Mouse (Mus musculus) MEL (cell line): ENCODE results near the gene Ggt7.

Source experiments
- CTCF ChIP-seq, 3 experiments: IDR thresholded peaks in 2 of 3; conservative IDR thresholded peaks in 1 of 3; 2 replicates each; pipeline ENCODE4 v1.5.1; 2011 to 2012; ENCODE audit warnings: low read length in 3 of 3, low read depth in 2 of 3, mild to moderate bottlenecking in 2 of 3, improper control_type of control experiment in 1 of 3, inconsistent platforms in 1 of 3, mixed read lengths in 1 of 3, moderate library complexity in 1 of 3; ENCODE audit not compliant: control insufficient read depth in 1 of 3, insufficient read depth in 1 of 3, poor library complexity in 1 of 3, severe bottlenecking in 1 of 3
- EP300 ChIP-seq, 2 experiments: IDR thresholded peaks; 2 replicates each; pipeline ENCODE4 v1.6.1; 2011; ENCODE audit warnings: improper control_type of control experiment in 2 of 2, low read length in 2 of 2, low read depth in 1 of 2, mild to moderate bottlenecking in 1 of 2
- GATA1 ChIP-seq: IDR thresholded peaks from 2 replicates; pipeline ENCODE4 v1.6.1; 2011; ENCODE audit warnings: low read depth, low read length, improper control_type of control experiment
- HCFC1 ChIP-seq: IDR thresholded peaks from 2 replicates; pipeline ENCODE4 v1.6.1; 2012; ENCODE audit warnings: low read depth, mild to moderate bottlenecking, inconsistent platforms, low read length, improper control_type of control experiment, moderate library complexity
- NELFE ChIP-seq: IDR thresholded peaks from 2 replicates; pipeline ENCODE4 v1.6.1; 2011; ENCODE audit warnings: low read depth, low read length, improper control_type of control experiment
- NRF1 ChIP-seq: IDR thresholded peaks from 2 replicates; pipeline ENCODE4 v1.6.1; 2014; ENCODE audit warnings: low read depth, mild to moderate bottlenecking, inconsistent platforms, low read length, improper control_type of control experiment, moderate library complexity; ENCODE audit not compliant: poor library complexity, insufficient read depth, severe bottlenecking
- POLR2A ChIP-seq, 2 experiments: IDR thresholded peaks; 2 replicates each; pipeline ENCODE4 v1.6.1; 2011 to 2012; ENCODE audit warnings: low read length in 2 of 2, mild to moderate bottlenecking in 2 of 2, control low read depth in 1 of 2, improper control_type of control experiment in 1 of 2, low read depth in 1 of 2, moderate library complexity in 1 of 2; ENCODE audit not compliant: control insufficient read depth in 1 of 2, insufficient read depth in 1 of 2, poor library complexity in 1 of 2
- POLR2AphosphoS5 ChIP-seq: IDR thresholded peaks from 2 replicates; pipeline ENCODE4 v1.6.1; 2012; ENCODE audit warnings: low read depth, borderline replicate concordance, mild to moderate bottlenecking, inconsistent platforms, low read length, moderate library complexity, mixed read lengths
- TAL1 ChIP-seq: IDR thresholded peaks from 2 replicates; pipeline ENCODE4 v1.6.1; 2012; ENCODE audit warnings: mild to moderate bottlenecking, inconsistent platforms, low read length, moderate library complexity, mixed read lengths
- USF1 ChIP-seq: IDR thresholded peaks from 2 replicates; pipeline ENCODE4 v1.6.1; 2014; ENCODE audit warnings: low read depth, mild to moderate bottlenecking, inconsistent platforms, low read length, improper control_type of control experiment, moderate library complexity
- ZNF384 ChIP-seq: IDR thresholded peaks from 2 replicates; pipeline ENCODE4 v1.6.1; 2012; ENCODE audit warnings: low read depth, mild to moderate bottlenecking, inconsistent platforms, low read length, improper control_type of control experiment

- no peak for TF ChIP-seq ZNF384
- TF ChIP-seq HCFC1, result 0 out of 2 replicates have a peak, but pooled peaks have one; percentile 56
- TF ChIP-seq CTCF (IDR thresholded peaks at IDR 0.05 in 2 of 3, conservative IDR thresholded peaks at IDR 0.05 in 1 of 3; ENCODE audit: control insufficient read depth in 1 of 3, insufficient read depth in 1 of 3, low read depth in 2 of 3, low read length in 3 of 3, poor library complexity in 1 of 3, severe bottlenecking in 1 of 3), result no peak
- TF ChIP-seq EP300 (IDR thresholded peaks at IDR 0.05; ENCODE audit: low read depth in 1 of 2, low read length in 2 of 2), result no peak
- TF ChIP-seq NRF1, result no peak
- TF ChIP-seq NELFE, result 0 out of 2 replicates have a peak, but pooled peaks have one; percentile 32
- TF ChIP-seq GATA1, result no peak
- TF ChIP-seq POLR2A (IDR thresholded peaks at IDR 0.05; ENCODE audit: control insufficient read depth in 1 of 2, insufficient read depth in 1 of 2, low read depth in 1 of 2, low read length in 2 of 2, poor library complexity in 1 of 2), result peak; percentile 75 to 80
- TF ChIP-seq POLR2AphosphoS5, result no peak
- TF ChIP-seq TAL1, result no peak
- TF ChIP-seq USF1, result peak; percentile 92
These were observed 44.4 kb downstream of the Ggt7 start, which contains the start of gene Ncoa6 for GRCm38 (mm10) chr2:155473570-155474088.
